Mouse (Mus musculus): ENCODE data around the gene Ttc9. TPM values are rescaled to one million over a fixed set of nuclear protein-coding genes. Genes with fewer than 3 reads are reported as not detected.

Ttc9 gene
- polyA plus RNA-seq, 1 experiment: not detected

DNA sequence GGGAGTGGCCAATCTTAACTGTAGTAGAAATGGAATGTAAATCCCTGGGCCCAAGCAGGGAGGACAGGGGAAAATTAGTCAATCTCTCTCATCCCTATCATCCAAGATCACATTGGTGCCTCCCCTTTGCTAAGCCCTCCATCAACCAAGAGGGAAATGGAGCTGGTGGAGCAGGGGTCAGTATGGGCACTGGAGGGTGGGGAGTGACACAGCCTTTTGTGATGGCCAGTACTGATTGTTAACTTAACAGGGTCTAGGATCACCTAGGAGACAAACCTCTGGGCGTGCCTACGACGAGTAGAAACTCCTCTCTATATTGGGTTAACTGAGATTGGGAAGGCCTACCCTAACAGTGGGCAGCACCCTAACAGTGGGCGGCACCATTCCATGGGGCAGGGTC, 7.7 kb upstream of the Ttc9 start:
- Histone ChIP-seq H3K4me1 (ENCODE audit: control insufficient read depth, insufficient read depth, low read length) (no peaks in the 10 kb centered on the region), H3K27ac (ENCODE audit: insufficient read depth, low read depth, low read length) (no peak overlapping the region), H3K4me3 (ENCODE audit: insufficient read depth, low read depth, low read length) (no peak overlapping the region)
- no peak for TF ChIP-seq POLR2A (IDR thresholded peaks at IDR 0.05; ENCODE audit: insufficient read depth, low read depth, low read length)
- TF ChIP-seq CTCF (IDR thresholded peaks at IDR 0.05; ENCODE audit: insufficient read depth, low read depth, low read length): no peak
- 82% methylated on average over 4 of the region's 4 CpGs for WGBS

DNA sequence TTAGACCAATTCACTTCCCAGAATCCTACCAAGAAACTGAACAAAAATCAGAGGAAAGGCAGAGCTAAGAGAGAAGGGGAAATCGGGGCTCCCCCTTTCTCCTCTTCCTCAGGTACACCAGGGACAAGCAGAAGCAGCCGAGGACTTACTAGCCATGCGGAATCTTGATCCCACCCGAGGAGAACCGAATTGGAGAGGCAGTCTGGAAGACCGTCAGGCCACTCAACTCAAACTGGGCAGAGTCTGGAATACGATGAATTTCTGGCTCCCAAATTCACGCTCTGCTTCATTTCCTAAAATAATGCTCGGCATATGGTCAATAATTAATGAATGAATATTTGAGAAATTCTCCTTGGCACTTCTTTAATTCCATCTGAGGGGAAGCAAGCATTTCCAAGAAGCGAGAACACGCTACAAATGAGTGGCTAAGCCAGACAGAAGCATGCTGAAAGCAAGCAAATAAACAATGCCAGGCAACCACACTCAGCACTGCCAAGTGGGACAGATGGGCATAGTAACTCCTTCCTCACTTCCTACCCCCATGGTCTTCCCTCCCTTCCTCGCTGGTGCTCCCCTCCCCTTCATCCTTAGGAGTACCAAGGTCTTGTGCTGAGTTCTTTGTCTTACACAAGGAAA, 4.7 kb upstream of the Ttc9 start:
- no peak overlapping the region for H3K27ac ChIP-seq (ENCODE audit: insufficient read depth, low read depth, low read length)
- WGBS: 62% methylated on average over 12 of the region's 12 CpGs
- TF ChIP-seq POLR2A (IDR thresholded peaks at IDR 0.05; ENCODE audit: insufficient read depth, low read depth, low read length): no peak
- no peak for TF ChIP-seq CTCF (IDR thresholded peaks at IDR 0.05; ENCODE audit: insufficient read depth, low read depth, low read length)

DNA sequence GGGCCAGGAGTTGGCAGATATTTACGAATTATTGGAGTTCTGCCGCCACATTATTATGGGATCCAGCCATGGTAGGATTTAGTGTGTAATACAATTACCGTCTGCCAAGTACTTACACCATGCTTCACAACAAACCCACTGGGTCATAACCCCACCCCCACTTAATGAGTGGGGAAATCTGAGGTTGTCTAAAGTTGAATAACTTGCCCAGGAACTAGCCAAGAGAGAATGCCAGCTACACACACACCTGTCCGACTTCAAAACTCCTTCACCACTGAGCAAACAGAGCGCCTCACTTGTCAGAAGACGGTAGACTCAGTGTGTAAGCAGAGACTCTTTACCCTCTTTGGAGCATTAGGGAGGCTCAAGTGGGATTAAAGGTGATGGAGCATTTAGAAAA, 3.6 kb upstream of the Ttc9 start:
- TF ChIP-seq CTCF (IDR thresholded peaks at IDR 0.05; ENCODE audit: insufficient read depth, low read depth, low read length): no peak
- no peak for TF ChIP-seq POLR2A (IDR thresholded peaks at IDR 0.05; ENCODE audit: insufficient read depth, low read depth, low read length)
- no peak overlapping the region for H3K4me3 ChIP-seq (ENCODE audit: insufficient read depth, low read depth, low read length)
- WGBS: 84% methylated on average over 6 of the region's 6 CpGs
- no peak overlapping the region for H3K27ac ChIP-seq (ENCODE audit: insufficient read depth, low read depth, low read length)
- peaks cover 3% of the 10 kb centered on the region; the same call in 1 of the 2 replicates for H3K4me1 ChIP-seq (ENCODE audit: control insufficient read depth, insufficient read depth, low read length)

More for the DNA sequence above, 4.7 kb upstream of the Ttc9 start:
- H3K4me1 ChIP-seq (ENCODE audit: control insufficient read depth, insufficient read depth, low read length): peaks cover 3% of the 10 kb centered on the region; the same call in 1 of the 2 replicates
- no peak overlapping the region for H3K4me3 ChIP-seq (ENCODE audit: insufficient read depth, low read depth, low read length)

DNA sequence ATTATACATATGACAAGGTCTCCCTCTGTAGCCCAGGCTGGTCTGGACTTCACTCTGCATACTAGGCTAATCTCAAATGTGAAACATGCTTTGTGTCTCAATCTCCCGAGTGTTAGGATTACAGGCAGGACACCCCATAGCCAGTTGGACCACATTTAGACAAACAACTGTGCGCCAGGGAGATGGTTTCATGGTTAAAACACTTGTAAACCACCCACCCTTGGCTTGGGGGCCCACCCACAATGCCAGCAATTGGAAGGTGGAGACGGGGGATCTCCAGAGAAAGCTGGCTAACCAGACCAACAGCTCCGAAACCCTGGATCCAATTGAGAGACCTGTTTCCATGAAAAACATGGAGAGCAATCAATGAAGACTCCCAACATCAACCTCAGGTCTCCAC, 3.0 kb upstream of the Ttc9 start:
- TF ChIP-seq POLR2A (IDR thresholded peaks at IDR 0.05; ENCODE audit: insufficient read depth, low read depth, low read length) (no peak), CTCF (IDR thresholded peaks at IDR 0.05; ENCODE audit: insufficient read depth, low read depth, low read length) (no peak)
- 85% methylated on average over 4 of the region's 4 CpGs for WGBS

DNA sequence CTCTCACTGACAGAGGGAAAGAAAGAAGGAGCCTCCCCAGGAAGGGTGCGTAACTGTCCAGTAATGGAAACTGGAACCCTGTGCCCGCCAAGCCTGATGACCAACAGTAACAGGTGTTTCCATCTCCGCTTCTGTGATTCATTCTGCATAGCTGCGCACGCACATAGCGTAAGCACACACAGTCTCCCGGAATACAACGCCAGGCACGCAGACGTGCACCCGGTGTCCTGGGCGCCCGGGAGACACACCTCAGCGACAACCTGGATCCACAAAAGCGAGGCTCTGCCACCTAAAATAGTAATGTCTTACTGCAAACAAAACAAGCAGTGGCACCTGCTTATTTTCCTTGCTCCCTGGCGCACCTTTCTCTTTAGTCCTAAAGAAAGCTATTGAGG, 532 bp upstream of the Ttc9 start:
- H3K4me3 ChIP-seq (ENCODE audit: insufficient read depth, low read depth, low read length): peak overlapping the region; percentile 59
- no peak overlapping the region for H3K27ac ChIP-seq (ENCODE audit: insufficient read depth, low read depth, low read length)
- WGBS: 3% methylated on average over 16 of the region's 16 CpGs
- no peak for TF ChIP-seq CTCF (IDR thresholded peaks at IDR 0.05; ENCODE audit: insufficient read depth, low read depth, low read length)
- no peak for TF ChIP-seq POLR2A (IDR thresholded peaks at IDR 0.05; ENCODE audit: insufficient read depth, low read depth, low read length)
- peaks cover 3% of the 10 kb centered on the region; the same call in 1 of the 2 replicates for H3K4me1 ChIP-seq (ENCODE audit: control insufficient read depth, insufficient read depth, low read length)

More for the DNA sequence above, 3.0 kb upstream of the Ttc9 start:
- no peak overlapping the region for H3K4me3 ChIP-seq (ENCODE audit: insufficient read depth, low read depth, low read length)
- no peak overlapping the region for H3K27ac ChIP-seq (ENCODE audit: insufficient read depth, low read depth, low read length)
- H3K4me1 ChIP-seq (ENCODE audit: control insufficient read depth, insufficient read depth, low read length): peaks cover 3% of the 10 kb centered on the region; the same call in 1 of the 2 replicates

DNA sequence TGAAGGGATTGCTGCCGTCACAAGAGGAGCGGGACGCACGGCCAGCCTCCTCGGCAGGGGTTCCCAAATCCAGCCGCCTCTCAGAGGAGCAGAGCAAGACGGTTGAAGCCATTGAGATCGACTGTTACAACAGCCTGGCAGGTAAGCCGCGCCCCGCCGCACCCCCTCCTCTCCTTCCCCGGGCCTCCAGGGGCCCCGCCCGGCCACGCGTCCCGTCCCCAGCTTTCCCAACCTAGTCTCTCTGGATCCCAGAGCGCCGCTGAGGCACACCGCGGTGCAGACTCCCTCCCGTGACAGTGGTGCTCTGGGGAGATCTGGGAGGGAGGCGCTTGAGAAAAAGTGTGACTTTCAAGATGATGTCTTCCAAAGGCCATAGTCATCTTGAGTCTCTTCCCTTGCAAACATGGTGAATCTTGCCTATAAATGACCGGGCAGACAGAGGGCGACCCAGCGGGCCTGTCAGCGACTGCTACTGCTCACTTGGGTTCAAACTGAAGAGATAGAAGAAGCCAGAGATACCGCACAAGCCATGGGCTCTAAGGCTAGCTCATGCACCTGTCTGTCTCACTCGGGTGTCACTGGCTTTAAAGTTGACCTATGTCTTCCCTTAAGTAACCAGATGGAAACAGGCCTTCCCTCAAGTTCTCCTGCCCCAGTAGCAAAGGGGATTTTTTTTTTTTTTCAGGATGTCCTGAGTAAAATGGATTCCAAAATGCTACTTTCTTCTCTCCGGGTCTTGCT, 782 bp downstream of the Ttc9 start:
- TF ChIP-seq CTCF (IDR thresholded peaks at IDR 0.05; ENCODE audit: insufficient read depth, low read depth, low read length) (no peak), POLR2A (IDR thresholded peaks at IDR 0.05; ENCODE audit: insufficient read depth, low read depth, low read length) (no peak)
- 1% methylated on average over 31 of the region's 31 CpGs for WGBS
- H3K27ac ChIP-seq (ENCODE audit: insufficient read depth, low read depth, low read length): no peak overlapping the region
- peak overlapping the region; percentile 59 for H3K4me3 ChIP-seq (ENCODE audit: insufficient read depth, low read depth, low read length)
- peaks cover 3% of the 10 kb centered on the region; the same call in 1 of the 2 replicates for H3K4me1 ChIP-seq (ENCODE audit: control insufficient read depth, insufficient read depth, low read length)

DNA sequence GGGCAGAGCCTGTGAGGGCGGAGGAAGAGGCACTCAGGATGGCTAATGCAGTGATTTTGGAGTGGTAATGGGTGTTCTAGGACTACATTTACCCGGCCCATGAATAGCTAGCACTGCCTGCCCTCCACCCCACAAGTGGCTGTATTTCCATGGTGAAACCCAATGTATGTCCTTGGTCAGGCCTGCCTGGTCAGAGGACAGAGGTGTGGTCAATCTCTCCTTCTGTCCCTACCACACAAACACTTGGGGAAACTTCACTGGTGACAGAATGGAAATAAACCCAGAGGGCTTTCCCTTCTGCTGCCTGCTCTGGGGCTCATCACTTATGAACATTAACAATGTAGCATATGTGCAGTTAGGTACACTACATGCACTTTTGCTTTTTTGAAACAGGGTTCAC, 2.2 kb downstream of the Ttc9 start:
- Histone ChIP-seq H3K4me3 (ENCODE audit: insufficient read depth, low read depth, low read length) (no peak overlapping the region), H3K27ac (ENCODE audit: insufficient read depth, low read depth, low read length) (no peak overlapping the region), H3K4me1 (ENCODE audit: control insufficient read depth, insufficient read depth, low read length) (peaks cover 3% of the 10 kb centered on the region; the same call in 1 of the 2 replicates)
- TF ChIP-seq POLR2A (IDR thresholded peaks at IDR 0.05; ENCODE audit: insufficient read depth, low read depth, low read length) (no peak), CTCF (IDR thresholded peaks at IDR 0.05; ENCODE audit: insufficient read depth, low read depth, low read length) (no peak)
- WGBS: 86% methylated on average over 2 of the region's 2 CpGs

DNA sequence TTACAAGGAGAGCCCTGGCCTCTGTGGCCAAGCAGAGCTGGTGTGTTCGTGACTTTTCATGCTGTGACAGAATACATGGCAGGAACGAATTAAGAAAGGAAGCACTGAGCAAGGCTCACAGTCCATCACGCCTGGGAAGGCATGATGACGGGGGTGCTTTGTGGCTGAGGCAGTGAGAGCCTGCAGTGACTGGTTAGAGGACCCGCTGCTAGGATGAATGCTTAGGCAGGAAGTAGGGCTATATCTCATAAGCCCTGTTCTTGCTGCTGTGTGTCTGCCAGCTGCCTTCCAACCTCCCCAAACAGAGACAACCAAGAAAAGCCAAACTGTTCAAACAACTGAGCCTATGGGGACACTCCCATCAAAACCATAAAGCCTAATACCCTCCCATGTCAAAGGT, 9.6 kb downstream of the Ttc9 start:
- 73% methylated on average over 5 of the region's 5 CpGs for WGBS
- Histone ChIP-seq H3K4me1 (ENCODE audit: control insufficient read depth, insufficient read depth, low read length) (no peaks in the 10 kb centered on the region), H3K27ac (ENCODE audit: insufficient read depth, low read depth, low read length) (no peak overlapping the region), H3K4me3 (ENCODE audit: insufficient read depth, low read depth, low read length) (no peak overlapping the region)
- TF ChIP-seq CTCF (IDR thresholded peaks at IDR 0.05; ENCODE audit: insufficient read depth, low read depth, low read length): no peak
- no peak for TF ChIP-seq POLR2A (IDR thresholded peaks at IDR 0.05; ENCODE audit: insufficient read depth, low read depth, low read length)

DNA sequence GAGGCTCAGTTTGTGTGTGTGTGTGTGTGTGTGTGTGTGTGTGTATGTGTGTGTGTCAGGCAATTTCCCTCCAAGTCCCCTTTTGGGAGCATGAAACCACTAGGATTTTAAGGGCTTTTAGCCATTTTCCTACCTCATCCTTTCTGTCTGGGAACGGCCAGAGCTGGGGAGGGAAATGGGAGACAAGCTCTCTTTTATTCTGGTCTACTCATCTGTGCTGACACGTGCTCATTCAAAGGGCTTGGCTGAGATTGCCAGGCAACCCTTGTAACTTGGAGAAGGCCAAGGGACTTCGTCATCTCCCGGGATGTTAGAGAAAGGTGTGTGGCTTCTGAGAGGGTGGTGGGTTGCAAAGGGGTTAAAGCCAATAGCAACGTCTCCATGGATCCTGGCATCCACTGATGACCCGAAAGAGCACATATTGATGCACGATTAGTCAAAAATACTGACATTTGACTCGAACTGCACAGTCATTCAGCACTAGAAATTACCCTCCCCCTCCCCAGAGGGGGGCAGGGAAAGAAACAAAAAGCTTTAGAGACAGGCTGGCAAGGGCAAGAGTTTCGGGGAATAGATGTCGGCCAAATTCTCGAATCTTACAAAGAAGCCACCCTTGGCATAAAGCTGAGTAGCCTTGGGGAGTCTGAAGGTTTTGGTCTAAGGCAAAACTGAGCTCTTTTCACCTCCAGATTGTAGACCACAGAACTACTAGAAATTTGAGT, 11.5 kb downstream of the Ttc9 start:
- Histone ChIP-seq H3K27ac (ENCODE audit: insufficient read depth, low read depth, low read length) (no peak overlapping the region), H3K4me1 (ENCODE audit: control insufficient read depth, insufficient read depth, low read length) (no peaks in the 10 kb centered on the region), H3K4me3 (ENCODE audit: insufficient read depth, low read depth, low read length) (no peak overlapping the region)
- WGBS: 36% methylated on average over 11 of the region's 11 CpGs
- TF ChIP-seq POLR2A (IDR thresholded peaks at IDR 0.05; ENCODE audit: insufficient read depth, low read depth, low read length) (no peak), CTCF (IDR thresholded peaks at IDR 0.05; ENCODE audit: insufficient read depth, low read depth, low read length) (no peak)
